Mouse (Mus musculus): Measurements from ENCODE around the gene Dynlt1a. TPM values are rescaled to one million over a fixed set of nuclear protein-coding genes. Genes with fewer than 3 reads are reported as not detected.
"Not testable (repeated sequence)": the region's sequence is repeated elsewhere in the genome, so short reads cannot be mapped to it uniquely, and the experiment has no call there.

The Dynlt1a gene
- polyA plus RNA-seq, 1 experiment from 2014 or later: 15.3 TPM

DNA sequence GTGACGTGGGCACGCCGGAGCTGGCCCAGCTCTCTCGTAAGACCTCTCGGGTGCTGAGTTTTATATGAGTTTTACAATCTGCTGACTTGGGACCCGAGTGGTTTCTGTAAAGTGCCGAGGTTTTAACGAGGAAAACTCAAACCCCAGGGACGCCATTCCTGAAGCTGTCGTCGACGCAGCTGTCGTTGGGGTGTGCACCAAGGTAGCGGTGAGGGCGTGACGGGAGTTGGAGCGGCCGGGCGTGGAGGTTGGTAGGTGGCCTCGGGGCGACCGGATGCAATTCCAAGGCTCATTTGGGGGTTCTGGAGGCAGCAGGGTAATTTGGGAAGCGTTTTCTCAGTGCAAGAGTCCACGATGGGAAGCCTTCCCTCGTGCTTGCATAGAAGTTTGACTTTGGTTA, 46.5 kb downstream of the Dynlt1a start:
- H3K9me3 ChIP-seq (ENCODE audit: control insufficient read depth, low read length); H3K36me3 ChIP-seq (ENCODE audit: control insufficient read depth, insufficient read depth, low read length); H3K27ac ChIP-seq (ENCODE audit: low read length); H3K4me1 ChIP-seq (ENCODE audit: control insufficient read depth, insufficient read depth, low read length); H3K27me3 ChIP-seq (replicated peaks; ENCODE audit: control insufficient read depth, insufficient read depth, low read length): not testable (repeated sequence)
- WGBS: under 1% methylated on average over 23 of the region's 25 CpGs
- H3K9ac ChIP-seq (ENCODE audit: low read depth, low read length): peak overlapping the region; percentile 71
- peak; percentile 55 for ATAC-seq
- peak overlapping the region; percentile 54 for H3K4me3 ChIP-seq (ENCODE audit: low read length)
- peak overlapping the region; percentile 60 for H3K4me2 ChIP-seq (ENCODE audit: low read depth, low read length)

DNA sequence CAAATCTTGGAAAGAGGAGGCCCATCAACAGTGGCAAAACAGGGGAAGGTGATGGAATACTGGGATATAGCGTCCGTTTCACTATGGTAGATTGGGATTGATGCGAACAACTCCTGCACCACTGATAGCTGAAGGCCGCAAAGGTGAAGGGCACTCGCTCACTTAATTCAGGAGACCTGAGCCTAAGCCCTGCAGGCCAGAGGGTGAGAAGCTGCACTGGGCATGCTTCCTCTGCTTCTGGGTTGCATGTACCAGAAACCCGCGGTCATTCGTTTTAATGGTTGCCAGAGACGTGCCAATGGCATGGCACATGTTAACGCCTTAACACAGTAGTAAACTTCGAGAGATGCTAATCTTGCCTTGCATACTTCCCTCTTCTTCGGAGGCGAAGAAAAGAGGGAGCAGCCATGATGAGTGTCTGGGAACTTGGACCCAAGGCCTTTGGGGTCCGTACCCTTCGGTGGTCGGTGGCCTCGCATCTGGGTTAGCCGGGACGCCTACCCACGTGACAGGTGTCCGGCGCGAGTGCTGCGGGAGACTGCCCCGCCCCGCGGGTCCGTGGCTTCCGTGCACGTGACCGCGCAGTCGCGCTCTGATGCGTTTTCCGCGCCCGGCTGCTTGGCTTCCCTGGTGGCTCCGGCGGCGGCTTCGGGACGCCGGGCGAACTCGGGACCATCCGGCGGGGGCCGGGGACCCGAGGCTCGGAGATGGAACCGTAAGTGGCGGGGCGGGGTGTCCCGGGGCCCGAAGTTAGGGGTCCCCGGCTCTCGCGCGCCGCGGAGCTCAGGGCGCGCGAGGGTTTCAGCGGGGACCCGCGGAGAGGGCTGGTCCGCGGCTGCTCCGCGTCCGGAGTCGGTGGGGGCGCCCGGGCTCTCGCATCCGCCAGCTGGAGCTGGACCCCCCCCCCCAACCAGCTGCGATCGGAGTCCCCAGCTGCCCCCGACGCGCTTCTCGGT, 47.1 kb downstream of the Dynlt1a start:
- H3K27ac ChIP-seq (ENCODE audit: low read length); H3K4me1 ChIP-seq (ENCODE audit: control insufficient read depth, insufficient read depth, low read length): not testable (repeated sequence)

DNA sequence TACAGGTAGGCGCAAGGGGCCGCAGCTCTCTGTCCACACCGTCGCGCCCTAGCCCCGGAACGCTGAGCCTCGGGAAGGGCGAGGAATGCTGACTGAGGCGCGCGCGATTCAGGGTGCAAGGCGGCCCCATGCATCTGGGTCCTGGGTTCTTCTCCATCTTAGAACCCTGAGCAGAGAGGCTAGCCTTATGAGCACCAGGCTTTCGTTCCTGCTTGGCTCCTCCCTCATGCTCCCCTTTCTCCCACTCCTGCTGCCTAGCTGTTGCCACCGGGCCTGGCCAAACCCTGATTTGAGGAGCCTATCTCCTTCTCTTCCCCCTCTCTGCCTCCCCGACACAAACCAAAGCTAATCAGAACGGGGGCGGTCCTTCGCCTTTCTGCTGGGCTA, 60.2 kb downstream of the Dynlt1a start:
- not testable (repeated sequence) for ATAC-seq; H3K4me3 ChIP-seq (ENCODE audit: low read length); H3K27me3 ChIP-seq (replicated peaks; ENCODE audit: control insufficient read depth, insufficient read depth, low read length); H3K36me3 ChIP-seq (ENCODE audit: control insufficient read depth, insufficient read depth, low read length); H3K4me2 ChIP-seq (ENCODE audit: low read depth, low read length); H3K9ac ChIP-seq (ENCODE audit: low read depth, low read length); H3K27ac ChIP-seq (ENCODE audit: low read length); H3K9me3 ChIP-seq (ENCODE audit: control insufficient read depth, low read length); H3K4me1 ChIP-seq (ENCODE audit: control insufficient read depth, insufficient read depth, low read length)
- 6% methylated on average over 11 of the region's 20 CpGs for WGBS

More for the DNA sequence above, 47.1 kb downstream of the Dynlt1a start:
- peak; percentile 83 for ATAC-seq
- H3K27me3 ChIP-seq (replicated peaks; ENCODE audit: control insufficient read depth, insufficient read depth, low read length); H3K9me3 ChIP-seq (ENCODE audit: control insufficient read depth, low read length); H3K36me3 ChIP-seq (ENCODE audit: control insufficient read depth, insufficient read depth, low read length): not testable (repeated sequence)
- Histone ChIP-seq H3K4me3 (ENCODE audit: low read length) (peak overlapping the region; percentile 54), H3K4me2 (ENCODE audit: low read depth, low read length) (peak overlapping the region; percentile 60), H3K9ac (ENCODE audit: low read depth, low read length) (peak overlapping the region; percentile 71)
- under 1% methylated on average over 47 of the region's 84 CpGs for WGBS

DNA sequence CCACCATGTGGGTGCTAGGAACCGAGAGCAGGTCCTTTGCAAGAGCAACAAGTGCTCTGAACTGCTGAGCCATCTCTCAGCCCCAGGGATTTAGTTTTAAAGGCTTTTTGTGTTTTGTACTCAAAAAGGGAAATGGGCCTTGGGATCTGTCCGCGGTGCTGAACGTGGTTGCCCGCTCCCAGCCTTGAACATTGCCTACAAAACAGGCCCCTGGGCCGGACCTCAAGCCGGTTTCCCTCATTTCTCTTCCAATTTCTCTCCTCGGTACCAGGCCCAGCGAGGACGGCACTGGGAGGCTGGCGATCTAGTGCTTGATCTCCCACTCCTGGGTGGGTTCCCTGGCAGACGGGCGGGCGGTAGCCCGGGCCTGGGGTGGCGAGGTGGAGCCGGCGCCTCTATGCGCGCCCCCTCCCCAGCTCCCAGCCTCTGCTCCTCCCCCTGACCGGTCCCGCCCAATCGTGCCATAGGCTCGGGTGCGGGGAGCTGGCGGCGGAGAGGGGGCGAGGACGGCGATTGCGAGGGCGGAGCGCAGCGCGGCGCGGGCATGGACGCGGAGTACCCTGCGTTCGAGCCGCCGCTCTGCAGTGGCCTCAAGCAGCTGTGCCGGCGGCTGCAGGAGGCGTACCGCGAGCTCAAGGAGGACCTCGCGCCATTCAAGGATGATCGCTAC, 60.8 kb downstream of the Dynlt1a start, which contains the start of gene Tmem181a:
TSS of gene Tmem181a (plus strand) at position 461 of the 670 bp plus-strand sequence.
- not testable (repeated sequence) for H3K9me3 ChIP-seq (ENCODE audit: control insufficient read depth, low read length); H3K9ac ChIP-seq (ENCODE audit: low read depth, low read length); H3K36me3 ChIP-seq (ENCODE audit: control insufficient read depth, insufficient read depth, low read length); H3K4me3 ChIP-seq (ENCODE audit: low read length); H3K4me1 ChIP-seq (ENCODE audit: control insufficient read depth, insufficient read depth, low read length); H3K27me3 ChIP-seq (replicated peaks; ENCODE audit: control insufficient read depth, insufficient read depth, low read length); H3K27ac ChIP-seq (ENCODE audit: low read length); H3K4me2 ChIP-seq (ENCODE audit: low read depth, low read length)
- 0% methylated on average over 18 of the region's 51 CpGs for WGBS
- peak; percentile 74 for ATAC-seq

Other genes with a start within 250 kb of the Dynlt1a start
- gene Serac1, start 237.8 kb downstream of the Dynlt1a start, polyA plus RNA-seq (2015; fragmentation: Nextera tagmentation; extraction: Ambion mirVana): 3.9 and 4.6 TPM in 2 replicates
- 138 and 151 TPM in 2 replicates for gene Gtf2h5, start 237.7 kb downstream of the Dynlt1a start, polyA plus RNA-seq (2015; fragmentation: Nextera tagmentation; extraction: Ambion mirVana)
- gene Tulp4, start 211.1 kb downstream of the Dynlt1a start, polyA plus RNA-seq (2015; fragmentation: Nextera tagmentation; extraction: Ambion mirVana): 60.1 and 79.1 TPM in 2 replicates
- 20.7 and 22.1 TPM in 2 replicates for gene Tmem181a, start 60.6 kb downstream of the Dynlt1a start, polyA plus RNA-seq (2015; fragmentation: Nextera tagmentation; extraction: Ambion mirVana)
- 546 and 548 TPM in 2 replicates for gene Dynlt1b, start 112.6 kb upstream of the Dynlt1a start, polyA plus RNA-seq (2015; fragmentation: Nextera tagmentation; extraction: Ambion mirVana)